Comparison of ENCODE assay signal across 8 mouse cellular contexts in the genomic region with DNA sequence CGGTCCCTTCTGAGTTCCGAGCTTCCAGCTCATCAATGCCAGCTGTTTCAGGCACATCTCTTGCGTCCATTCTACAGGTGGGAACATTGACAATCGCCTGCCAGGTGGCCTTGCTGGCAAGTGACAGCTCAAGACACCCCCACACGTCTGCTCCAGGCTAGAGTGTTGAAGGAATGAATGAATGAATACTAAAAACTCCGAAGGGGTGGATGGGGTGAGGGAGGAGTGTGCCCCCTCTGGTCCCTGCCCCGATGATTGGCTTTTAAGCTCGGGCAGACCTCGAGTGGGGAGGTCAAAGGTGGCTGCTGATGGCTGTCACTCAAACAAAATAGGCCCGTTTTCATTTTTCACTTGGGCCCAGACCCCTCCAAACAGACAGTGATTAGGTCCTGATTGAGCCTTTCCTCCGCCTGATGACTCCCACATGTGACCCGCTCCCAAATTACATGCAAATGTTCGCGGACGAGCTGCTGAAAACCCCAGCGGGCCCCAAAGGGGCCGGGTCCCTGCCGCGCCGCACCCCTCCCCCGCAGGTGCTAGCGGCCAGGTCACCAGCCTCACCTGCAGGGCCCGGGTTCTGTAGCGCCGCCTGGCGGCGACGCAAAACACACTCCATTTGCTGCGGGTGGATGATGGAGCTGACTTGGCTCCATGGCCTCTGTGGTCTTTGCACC.
A peak's percentile ranks its signal among the peaks of the same experiment; 100 is the strongest.
DNase-seq lines count a peak whose midpoint lies in the region; ATAC-seq and TF ChIP-seq lines count a peak whose summit lies in the region.

No protein-coding gene starts in this region.

- WGBS in spleen, adult 2 months: 8% methylated on average over 29 of the region's 29 CpGs
- 2% methylated on average over 29 of the region's 29 CpGs for WGBS in heart, postnatal 0 days

- peaks cover 14% of the 10 kb centered on the region; the same call in 1 of the 2 replicates for H3K27me3 ChIP-seq in spleen, adult 2 months (ENCODE audit: control insufficient read depth, insufficient read depth, low read length)
- H3K27me3 ChIP-seq in heart, postnatal 0 days (ENCODE audit: control insufficient read depth, insufficient read depth, low read length): peaks cover 69% of the 10 kb centered on the region

- DNase-seq in spleen, adult 2 months (ENCODE audit: low read depth in 1 of 2, low spot score in 2 of 2): no peak
- no peak for DNase-seq in spleen, postnatal 36 days (ENCODE audit: low spot score in 2 of 2)
- DNase-seq in cerebellum, postnatal 36 days: peak; percentile 40 to 57
- DNase-seq in heart, postnatal 0 days (ENCODE audit: low spot score): no peak
- DNase-seq in kidney, postnatal 25 days: peak; percentile 28 to 44
- peak; percentile 63 for DNase-seq in mesoderm, embryonic 11.5 days (ENCODE audit: low read depth, low spot score)
- DNase-seq in thymus, postnatal 0 days (ENCODE audit: low spot score): peak; percentile 57

- H3K9ac ChIP-seq in heart, postnatal 0 days (replicated peaks; ENCODE audit: low read depth, low read length): no peak overlapping the region

- TF ChIP-seq CTCF in spleen, adult 2 months (IDR thresholded peaks at IDR 0.05; ENCODE audit: extremely low read depth, insufficient read depth, insufficient read length, insufficient replicate concordance): 0 out of 2 replicates have a peak, but pooled peaks have one; percentile 29
- TF ChIP-seq CTCF in heart, postnatal 0 days (IDR thresholded peaks at IDR 0.05; ENCODE audit: low read depth): peak; percentile 46

- no peak for ATAC-seq in heart, postnatal 0 days (ENCODE audit: insufficient read depth, low read depth)
- no peak for ATAC-seq in frontal cortex, adult (ENCODE audit: low TSS enrichment)

- H3K36me3 ChIP-seq in spleen, adult 2 months (ENCODE audit: control insufficient read depth, insufficient read depth, low read length): no peaks in the 10 kb centered on the region
- H3K36me3 ChIP-seq in heart, postnatal 0 days (replicated peaks; ENCODE audit: control insufficient read depth, insufficient read depth, low read length): no peaks in the 10 kb centered on the region

- H3K4me2 ChIP-seq in heart, postnatal 0 days (ENCODE audit: low read depth, low read length): no peak overlapping the region

- no peak overlapping the region for H3K4me3 ChIP-seq in spleen, adult 2 months (ENCODE audit: extremely low read depth, insufficient read depth, insufficient read length)
- peak overlapping the region; percentile 8; the same call in 1 of the 2 replicates for H3K4me3 ChIP-seq in heart, postnatal 0 days (ENCODE audit: low read depth, low read length)

- H3K4me1 ChIP-seq in spleen, adult 2 months (ENCODE audit: control insufficient read depth, insufficient read depth, insufficient read length): no peaks in the 10 kb centered on the region; the same call in 1 of the 2 replicates
- H3K4me1 ChIP-seq in heart, postnatal 0 days (ENCODE audit: control insufficient read depth, insufficient read depth): peaks cover 4% of the 10 kb centered on the region; the same call in 1 of the 2 replicates

- no peak for TF ChIP-seq EP300 in heart, postnatal 0 days (IDR thresholded peaks at IDR 0.05; ENCODE audit: low read depth)

- TF ChIP-seq POLR2A in spleen, adult 2 months (IDR thresholded peaks at IDR 0.05; ENCODE audit: low read depth, low read length): no peak

- H3K9me3 ChIP-seq in heart, postnatal 0 days (replicated peaks; ENCODE audit: control insufficient read depth, low read length): no peaks in the 10 kb centered on the region

- no peak overlapping the region for H3K27ac ChIP-seq in spleen, adult 2 months (ENCODE audit: insufficient read depth, low read length)
- no peak overlapping the region for H3K27ac ChIP-seq in heart, postnatal 0 days (ENCODE audit: low read depth)

Comparison
In these comparisons a context has a peak if more than half of its experiments do, and no peak if none do; other contexts are left out.
1. DNase-seq: peak in cerebellum, postnatal 36 days (2 of 2), kidney, postnatal 25 days (2 of 2), mesoderm, embryonic 11.5 days (single experiment) and thymus, postnatal 0 days (single experiment); none in spleen, adult 2 months (0 of 2), spleen, postnatal 36 days (0 of 2) and heart, postnatal 0 days (single experiment).